Mouse (Mus musculus) liver, adult 2 months (tissue): ENCODE data around the gene Wtap.

Source experiments
- CTCF ChIP-seq: fragments of 200-500 bp; IDR thresholded peaks from 2 replicates; pipeline ENCODE4 v1.5.1; 2011; ENCODE audit warnings: low read depth, low read length, control low read depth
- POLR2A ChIP-seq: fragments of 200-500 bp; IDR thresholded peaks from 2 replicates; pipeline ENCODE4 v1.6.1; 2011; ENCODE audit warnings: low read length, control low read depth; ENCODE audit not compliant: insufficient read depth; ENCODE audit errors: extremely low read depth

DNA sequence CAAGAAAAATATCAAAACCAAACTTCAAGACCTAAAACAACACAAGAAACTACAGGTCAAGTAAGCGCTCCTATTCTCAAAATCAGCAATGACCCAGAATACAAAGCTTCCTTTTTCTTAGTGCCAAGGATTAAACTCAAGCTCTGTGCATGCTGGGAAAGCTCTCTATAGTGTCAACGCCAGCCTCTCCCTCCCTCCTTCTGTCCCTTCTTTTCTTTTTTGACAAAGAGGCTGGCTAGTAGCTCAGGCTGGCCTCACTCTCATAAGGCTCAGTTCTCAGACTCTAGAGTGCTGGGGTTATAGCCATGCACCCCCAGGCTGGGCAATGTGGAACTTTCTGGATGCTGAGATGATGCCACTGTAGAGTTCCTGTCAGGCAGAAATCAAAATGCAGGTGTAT lies 55.9 kb downstream of the Wtap start:
- TF ChIP-seq CTCF (no peak), POLR2A (no peak)
